Mouse (Mus musculus) CD8-positive naive resting alpha-beta T cell, adult 2 months (primary cell): Measurements from ENCODE around the gene Ccdc33.

Source experiments
- DNase-seq, 2 experiments: peaks; one replicate each; pipeline ENCODE4 v3.0.0; 2022; ENCODE audit warnings: low read depth in 2 of 2, low spot score in 2 of 2

The Ccdc33 gene

DNA sequence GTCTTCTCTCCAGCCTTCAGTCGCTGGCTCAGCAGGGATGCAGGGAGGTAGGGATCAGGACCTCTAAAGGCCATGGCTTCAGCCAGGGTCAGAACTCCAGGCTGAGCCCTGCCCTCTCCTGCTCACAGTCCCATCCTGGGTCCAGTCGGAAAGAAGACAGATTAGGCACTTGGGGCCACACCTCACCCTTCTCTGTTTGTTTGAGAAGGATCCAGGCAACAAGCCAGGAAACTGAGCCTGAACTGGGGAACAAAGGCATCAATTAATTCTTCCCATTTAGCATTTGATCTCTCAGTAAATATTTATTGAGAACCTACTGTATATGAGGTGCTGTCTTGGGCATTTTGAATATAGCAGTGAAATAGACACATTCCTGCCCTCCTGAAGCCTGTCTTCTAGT lies at the start of gene Ccdc33:
Ccdc33 (minus strand) TSS at position 153 of the 400 bp plus-strand sequence.
- no peak for DNase-seq

DNA sequence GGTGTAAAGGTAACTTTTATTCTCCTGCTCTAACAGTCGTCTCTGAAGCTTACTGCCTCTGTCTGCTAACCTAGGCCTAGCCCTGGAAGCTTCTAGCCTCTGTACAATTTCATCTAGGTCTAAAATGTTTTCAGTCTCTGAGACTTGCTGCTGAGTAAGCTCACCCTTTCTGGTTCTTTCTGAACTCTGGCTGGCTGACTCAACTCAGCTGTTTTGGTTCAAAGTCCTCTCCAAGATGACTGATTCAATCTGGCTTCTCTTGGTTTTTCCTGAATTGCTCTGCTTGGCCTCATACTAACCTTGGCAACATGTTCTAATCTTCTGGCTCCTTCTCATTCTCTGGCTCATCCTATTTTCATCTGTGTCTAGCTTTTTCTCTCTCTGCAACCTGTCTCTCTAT lies 47.2 kb upstream of the Ccdc33 start:
- no peak for DNase-seq

DNA sequence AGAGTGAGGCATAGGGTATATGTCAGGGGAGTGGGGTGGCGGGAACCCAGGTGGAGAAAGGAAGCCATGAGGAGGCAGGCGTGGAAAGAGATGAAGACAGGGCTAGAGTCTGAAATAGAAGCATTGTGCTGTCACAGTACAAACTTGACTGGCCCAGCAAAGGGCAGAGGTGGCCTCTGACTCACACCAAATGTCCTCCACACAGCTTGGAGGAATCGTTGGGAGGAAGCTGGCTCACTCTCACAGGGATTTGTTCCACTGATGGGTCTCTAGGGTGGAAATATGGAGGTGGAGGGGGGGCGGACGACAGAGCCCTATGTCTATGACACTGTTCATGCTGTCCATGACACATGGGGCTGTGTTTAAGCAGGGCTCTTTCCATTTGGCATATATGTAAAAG lies 44.5 kb upstream of the Ccdc33 start:
- DNase-seq = no peak

DNA sequence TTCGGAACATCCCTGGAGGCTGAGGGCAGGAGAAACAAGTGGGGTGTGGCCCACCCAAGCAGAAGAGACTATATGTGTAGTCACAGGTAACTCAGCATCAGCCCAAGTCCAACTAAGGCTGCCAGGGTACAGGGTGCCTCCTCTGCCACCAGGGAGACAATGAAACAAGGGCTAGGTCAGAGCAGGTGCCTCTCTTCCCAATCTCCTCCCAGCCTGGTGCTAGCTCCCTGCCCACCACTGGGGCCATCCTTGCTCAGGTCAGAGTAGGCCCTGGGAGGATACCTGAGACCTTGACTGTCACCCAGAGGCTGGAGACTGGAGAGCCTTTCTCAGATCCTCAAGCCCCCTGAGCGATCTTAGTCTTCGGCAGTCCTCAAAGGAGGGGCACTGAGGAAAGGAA lies 43.5 kb upstream of the Ccdc33 start:
- no peak for DNase-seq

DNA sequence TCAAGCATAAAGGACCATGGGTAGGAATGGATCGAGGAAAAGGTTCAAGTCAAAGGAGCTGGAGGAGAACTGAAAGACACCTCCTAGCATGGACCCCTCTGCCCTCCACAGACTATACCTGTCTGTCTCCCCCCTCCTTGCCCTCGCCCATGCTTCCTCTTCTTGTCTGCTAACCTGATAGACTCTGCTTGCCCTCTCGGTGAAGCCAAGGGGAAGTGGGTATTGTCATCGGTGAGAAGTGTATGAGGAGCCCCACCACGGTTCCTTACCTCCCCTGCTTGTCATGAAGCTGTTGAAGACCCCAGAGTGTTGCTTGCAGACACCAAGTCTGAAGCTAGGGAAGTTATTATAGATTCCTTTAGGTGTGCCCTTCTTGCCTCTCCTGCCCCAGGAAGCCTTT lies 41.7 kb upstream of the Ccdc33 start:
- DNase-seq = no peak

DNA sequence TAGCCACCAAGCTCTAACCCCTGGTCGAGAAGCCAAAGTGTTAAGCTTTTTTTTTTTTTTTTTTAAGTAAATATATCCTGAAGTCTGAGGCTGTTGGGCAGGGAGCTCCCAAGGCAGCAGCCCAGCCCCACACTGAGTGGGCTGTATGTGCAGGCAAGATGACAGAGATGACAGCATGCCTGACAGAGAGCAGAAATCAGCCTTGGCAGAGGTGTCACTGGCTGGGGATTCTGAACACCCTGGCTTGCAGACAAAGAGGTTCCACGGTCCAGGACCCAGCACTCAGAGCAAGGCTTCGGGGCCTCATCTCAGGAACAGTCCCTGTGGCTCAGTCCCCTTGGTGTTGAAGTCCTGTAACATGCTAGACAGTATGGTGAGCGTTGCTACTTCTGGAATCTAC lies 41.2 kb upstream of the Ccdc33 start:
- no peak for DNase-seq

DNA sequence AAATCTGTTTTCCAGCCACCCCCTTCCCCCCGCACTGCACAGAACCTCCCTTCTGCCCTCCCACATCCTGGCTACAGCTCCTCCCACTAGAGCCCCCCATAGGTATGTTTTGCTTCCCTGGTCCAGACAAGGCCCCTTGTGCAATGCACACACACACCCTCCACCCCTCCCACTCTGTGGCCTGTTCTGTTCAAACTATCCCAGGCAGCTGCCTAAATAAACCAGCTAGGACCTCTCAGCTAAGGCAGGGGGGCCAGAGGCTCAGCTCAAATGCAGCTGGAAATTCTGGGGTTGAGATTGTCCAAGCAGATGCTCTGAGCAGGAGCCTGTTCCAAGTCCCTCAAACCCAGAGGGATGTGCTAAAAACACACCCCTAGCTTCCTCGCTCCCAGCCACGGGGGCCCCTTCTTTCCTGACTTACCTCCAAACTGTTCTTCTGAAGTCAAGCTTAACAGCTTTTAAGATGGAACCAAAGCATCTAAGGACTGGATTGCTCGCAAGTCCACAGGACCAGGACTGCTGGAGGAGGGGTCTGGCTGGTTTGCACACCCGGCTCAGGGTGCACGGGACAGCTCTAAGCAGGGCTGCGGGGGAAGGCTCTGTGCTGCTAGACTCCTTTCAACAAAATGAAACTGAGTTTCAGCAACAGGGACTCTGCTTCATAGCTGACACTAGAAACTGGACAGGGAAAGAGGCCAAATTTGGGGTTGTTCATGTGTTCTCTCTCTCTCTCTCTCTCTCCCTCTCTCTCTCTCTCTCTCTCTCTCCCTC lies 40.1 kb upstream of the Ccdc33 start:
- DNase-seq = no peak

DNA sequence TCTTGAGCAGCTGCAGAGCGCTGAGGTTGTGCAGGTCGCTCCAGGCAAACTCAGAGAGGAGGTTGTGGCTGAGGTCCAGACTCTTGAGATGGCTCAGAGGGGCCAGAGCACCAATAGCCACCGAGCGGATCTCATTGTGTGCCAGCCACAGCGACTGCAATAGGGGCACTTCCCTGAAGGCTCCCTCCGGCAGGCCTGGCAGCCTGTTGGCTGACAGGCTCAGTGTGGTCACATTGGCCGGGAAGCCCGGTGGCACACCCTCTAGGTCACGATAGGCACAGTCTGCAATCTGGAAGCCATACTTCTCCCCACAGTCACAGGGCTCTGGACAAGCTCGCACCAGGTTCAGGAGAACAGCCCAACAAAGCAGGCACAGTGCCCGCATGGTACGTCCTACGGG lies 39.2 kb upstream of the Ccdc33 start:
- DNase-seq = no peak

DNA sequence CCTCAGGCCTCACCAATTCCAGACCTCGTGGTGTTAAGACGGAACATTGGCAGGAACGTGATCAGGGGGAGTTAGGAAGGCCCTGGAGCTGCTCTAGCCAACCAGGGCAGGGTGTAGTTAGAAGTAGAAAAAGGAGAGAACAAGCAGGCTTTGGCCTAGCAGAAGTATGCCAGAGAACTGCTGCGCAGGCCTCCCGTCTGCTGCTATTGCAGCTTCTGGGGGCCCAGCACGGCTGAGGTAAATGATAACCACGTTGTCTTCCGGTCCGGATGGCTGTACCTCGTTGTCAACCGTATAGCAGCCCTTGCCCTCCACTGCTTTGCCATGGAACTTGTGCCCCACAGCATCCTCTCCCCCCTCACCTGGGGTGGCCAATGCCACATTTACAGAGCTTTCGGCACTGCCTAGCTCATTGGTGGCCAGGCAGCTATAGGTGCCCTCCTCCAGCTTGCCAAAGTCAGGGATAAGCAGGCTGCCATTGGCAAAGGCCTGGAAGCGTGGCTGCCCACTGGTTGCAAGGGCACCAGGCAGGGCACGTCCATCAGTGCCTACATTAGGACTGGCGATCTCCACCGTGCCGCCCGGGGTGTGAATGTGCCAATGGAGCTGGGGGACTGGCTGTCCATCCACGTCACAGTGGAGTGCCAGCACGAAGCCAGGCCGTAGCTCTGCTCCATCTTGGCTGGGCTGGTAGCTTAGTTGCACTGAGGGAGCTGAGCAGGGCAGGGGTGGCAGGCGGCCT lies 38.4 kb upstream of the Ccdc33 start:
- DNase-seq = no peak

DNA sequence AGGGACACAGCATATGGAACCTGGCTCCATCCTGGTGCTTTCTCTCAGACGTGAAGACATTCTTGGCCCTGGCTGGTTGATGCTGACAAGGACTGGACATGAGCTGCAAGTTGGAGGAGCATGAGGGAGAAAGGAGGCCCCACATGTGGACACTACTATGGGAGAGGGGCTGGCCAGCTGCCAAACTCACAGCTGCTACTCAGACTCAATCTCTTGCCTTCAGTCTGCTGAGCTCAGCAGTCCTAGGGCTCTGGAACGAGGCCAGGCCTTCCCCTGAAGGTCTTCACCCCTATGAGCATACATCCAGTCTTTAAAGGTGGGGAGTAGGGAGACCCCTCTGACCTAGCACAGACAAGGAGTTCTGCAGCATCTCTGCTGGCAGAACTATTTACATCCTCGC lies 36.7 kb upstream of the Ccdc33 start:
- no peak for DNase-seq

DNA sequence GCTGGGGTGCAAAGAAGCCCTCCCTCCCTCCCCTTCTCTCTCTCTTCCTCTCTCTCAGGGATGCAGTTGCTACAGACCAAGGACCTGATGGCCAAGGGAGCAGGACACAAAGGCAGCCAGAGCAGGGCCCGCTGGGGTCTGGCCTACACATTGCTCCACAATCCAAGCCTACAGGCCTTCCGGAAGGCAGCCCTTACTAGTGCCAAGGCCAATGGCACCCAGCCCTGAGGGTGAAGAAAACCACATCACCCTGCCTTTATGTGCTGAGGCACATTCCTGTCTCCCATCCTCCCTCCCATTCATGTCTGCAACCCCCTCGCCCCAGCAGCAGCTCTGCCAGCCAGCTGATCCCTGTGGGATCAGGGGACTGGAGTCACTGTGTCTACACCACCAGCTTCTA lies 34.5 kb upstream of the Ccdc33 start:
- no peak for DNase-seq

DNA sequence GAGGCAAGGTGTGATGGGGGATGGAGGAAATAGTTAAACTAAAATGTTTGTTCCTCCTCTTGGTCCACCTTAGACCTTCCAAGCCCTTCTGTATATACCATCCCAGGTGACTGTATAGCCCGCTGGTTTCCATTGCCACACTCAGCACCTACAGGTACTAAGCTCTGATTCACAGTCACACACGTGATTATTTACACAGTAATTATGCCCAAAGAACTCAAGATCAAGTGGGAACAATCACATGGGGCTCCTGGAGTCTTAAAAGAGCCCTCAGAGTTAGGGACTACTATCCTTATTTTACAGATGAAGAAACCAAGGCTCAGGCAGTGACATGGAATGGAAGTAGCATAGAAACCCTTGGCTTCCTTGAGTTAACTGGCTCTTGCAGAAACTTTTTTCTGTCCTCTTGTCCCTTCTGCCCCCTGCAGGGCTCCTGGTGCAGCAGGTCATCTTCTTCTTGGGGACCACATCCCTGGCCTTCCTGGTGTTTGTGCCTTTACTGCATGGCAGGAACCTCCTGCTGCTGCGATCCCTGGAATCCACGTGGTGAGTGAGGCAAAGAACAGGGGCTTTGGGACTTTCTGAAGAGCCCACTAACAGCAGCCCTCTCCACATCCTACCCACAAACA lies 32.2 kb upstream of the Ccdc33 start:
- peak in 1 of 2 experiments; percentile 24 for DNase-seq

DNA sequence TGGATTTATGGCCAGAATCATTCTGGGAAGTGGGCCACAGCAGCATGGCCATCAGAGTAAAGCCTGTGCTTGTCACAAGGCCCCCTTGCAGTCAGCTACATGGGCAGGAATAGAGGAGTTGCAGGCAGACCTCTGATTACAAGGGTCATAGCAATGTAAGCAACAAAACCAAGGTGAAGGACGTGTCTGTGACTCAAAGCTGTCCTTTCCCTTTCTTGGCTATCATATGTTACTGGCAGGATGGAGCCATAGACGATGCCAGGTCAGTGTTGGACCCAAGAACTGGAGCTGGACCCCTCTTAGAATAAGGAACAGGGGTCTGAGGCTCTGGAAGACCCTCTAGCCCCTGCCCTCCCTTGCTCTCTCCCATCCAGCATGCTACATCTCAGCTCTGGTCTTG lies 30.2 kb upstream of the Ccdc33 start:
- DNase-seq = no peak

DNA sequence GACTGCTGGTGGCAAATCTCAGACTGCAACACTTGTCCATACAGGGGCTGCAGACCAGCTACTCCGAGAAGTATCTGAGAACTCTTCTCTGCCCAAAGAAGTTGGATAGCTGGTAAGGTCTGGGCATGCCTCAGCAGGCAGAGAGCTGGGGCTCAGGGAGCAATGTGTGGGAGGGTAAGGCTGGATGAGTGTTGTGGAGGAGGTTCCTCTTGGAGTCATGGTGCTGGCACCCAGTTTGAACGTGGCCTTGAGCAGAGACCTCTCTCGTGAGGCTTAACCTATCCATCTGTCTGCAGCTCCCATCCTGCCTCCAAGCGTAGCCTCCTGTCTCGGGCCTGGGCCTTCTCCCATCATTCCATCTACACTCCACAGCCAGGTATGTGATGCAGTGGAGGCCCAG lies 26.8 kb upstream of the Ccdc33 start:
- DNase-seq = no peak

DNA sequence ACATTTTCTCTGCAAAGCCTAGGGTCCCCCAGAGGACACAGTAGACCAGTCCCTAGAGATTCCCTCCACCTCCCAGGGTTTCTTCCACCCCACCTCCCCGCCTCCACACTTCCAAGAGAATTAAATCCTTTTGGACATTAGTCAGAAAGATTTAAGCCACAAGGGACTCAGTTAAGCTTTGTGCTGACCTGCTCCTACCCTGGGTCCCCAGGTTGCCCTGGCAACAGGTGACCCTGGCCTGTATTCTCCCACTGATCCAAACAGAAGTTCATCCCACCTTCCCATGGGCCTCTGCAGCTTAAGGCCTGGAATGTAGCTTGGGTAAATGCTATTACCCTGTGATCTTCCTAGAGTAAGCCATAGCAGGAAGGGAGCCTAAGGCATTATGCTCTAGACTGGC lies 26.0 kb upstream of the Ccdc33 start:
- DNase-seq = no peak

DNA sequence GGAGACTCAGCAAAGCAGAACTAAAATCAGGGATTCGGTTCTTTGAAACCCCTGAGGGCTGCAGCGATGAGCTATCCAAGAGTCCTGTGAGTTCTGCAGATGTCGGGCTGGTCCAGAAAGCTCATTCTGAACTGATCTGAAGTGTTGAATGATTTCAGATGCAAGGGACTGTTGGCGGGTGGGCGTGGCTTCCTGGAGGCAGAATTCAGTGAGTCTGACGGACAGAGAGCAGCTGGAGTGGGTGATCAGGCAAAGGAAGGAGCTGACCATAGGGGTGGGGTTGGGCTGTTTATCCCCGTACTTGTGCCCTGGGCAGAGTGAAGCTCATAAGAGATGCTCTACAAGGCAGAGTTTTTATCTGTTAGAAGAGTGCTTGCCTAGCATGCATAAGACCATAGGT lies 24.8 kb upstream of the Ccdc33 start:
- DNase-seq = no peak

DNA sequence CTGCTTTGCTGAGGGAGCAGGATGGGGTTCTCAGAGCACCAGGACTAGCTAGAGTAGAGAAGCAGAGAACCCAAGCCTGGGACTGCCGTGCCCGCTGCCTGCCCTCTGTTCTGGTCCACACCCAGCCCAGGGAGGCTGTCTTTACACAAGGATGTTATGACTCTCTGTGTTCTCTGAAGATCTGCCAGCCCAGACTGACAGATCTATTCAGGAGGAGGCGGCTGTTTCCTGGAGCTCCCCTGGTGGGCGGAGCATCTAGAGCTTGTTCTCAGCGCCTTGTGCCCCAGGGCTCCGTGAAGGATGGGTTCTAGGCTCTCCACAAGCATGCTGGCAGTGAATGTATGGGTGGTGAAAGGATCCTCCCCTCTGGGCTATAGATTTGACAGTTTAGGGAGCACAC lies 21.3 kb upstream of the Ccdc33 start:
- DNase-seq = peak; percentile 59 to 65

DNA sequence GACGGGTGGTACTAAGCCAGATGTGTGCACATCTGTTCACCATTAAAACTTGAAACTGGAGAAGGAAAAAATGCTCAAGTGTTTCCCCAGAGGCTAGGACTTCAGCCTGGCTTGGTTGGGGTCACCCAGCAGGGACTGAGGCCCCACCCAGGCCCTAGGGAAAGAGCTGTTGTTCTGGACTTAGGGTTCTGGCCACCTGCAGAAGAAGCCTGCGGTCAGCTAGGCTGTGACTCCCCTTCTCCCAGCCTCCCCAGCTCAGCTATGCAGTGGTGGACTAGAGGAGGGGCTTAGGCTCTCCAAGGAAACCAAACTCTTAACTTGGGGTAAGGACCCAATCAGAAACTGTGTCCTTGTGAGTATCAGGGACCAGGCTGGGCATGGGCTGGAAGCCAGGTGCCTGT lies 17.3 kb upstream of the Ccdc33 start:
- DNase-seq = no peak

DNA sequence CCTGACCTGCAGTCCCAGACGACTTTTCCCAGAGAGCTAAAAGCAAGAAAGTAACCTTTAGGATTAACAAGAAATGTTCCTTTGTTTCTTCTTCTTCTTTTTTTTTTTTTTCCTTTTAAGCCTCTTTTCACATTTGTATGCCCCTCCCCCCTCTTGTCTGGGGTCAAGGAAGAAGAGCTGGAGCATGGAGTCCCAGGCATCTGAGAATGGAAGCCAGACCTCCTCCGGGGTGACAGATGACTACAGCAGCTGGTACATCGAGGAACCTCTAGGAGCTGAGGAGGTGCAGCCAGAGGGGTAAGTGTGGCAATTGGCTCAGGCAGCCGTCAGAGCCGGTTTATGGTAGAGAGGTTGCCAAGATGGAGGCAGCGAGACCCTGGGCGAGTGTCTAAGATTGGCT lies 16.3 kb upstream of the Ccdc33 start:
- no peak for DNase-seq

DNA sequence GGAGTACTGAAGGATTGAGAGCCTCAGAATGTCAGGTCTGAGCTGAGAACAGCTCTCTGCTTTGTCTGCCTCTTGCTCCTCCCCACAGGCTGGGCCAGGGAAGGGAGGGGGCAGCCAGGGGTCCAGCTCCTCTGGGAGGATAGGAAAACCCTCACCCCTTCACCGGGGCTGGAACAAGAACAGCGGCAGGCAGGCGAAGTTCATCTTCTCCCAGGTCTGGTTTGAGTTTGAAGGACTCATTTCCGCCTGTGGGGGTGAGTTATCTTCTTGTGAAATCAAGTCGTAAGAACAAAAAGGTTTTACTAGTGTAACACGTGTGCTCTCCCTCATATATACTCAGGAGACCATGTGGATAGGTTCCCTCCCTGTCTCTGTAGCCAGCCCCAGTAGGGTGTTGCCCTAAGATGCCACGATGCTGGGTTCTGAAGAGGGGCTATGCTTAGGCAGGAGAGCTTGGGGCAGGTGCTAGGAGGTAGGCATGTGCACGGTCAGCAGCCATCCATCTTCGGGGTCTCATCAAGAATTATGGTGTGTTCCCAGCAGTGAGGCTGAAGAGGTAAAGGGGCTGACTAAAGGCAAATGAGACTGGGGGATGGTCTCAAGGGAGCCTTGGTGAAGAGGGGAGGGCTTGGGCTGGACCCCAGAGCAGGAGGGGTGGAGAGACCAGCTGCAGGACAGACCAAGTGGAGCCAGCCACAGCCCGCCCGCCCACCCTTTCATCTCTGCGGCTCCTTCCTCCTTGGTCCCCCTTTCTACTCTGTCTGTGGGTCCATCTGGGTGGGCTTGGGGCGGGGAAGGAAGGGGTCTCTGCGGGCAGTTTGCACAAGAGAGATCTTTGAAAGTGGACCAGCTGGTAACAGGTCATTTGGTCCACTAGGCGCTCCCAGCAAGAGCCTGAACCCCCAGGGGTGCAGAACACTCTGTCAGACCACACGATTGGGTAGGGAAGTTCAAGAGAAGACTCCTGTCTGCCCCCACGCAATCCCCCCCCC lies 15.6 kb upstream of the Ccdc33 start:
- DNase-seq = peak in 1 of 2 experiments; percentile 40

DNA sequence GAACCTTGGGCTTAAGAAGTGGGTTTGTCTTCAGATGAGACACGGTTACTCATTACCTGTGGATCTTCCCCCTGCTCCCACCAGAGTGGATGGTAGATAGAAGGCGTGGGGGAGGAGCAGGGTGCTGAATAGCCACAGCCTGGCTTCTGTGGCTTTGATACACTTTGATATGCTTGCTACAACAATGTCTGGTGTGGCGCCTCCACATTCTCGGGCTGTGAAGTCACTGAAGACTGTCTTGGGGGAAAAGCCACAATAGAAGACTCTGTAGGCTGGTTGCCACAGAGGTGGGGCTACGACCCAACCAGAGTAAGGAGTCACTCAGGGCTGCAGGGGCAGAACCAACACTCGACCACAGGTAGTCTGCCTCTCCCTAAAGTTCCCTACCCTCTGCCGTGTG lies 13.1 kb upstream of the Ccdc33 start:
- DNase-seq = peak; percentile 42 to 54
